Mouse (Mus musculus): ENCODE results near the gene Akap8.

DNA sequence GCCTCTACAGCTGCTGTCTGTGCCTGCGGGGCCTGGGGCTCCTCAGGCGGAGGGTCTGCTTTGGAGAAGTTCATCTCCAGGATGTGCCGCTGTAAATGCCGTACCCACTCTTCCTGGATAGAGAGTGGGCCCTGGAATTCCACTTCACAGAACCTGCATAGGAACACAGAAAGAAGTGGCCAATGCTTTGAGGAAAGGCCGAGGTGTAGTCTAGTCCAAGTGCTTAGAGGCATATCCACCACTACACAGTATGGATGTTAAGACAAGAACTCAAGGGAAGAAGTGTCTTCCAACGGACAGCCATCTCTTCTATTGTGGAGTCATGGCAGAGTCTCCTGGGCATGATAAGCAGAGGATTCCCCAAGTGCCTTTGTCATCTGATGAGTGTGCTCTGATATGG lies 34.0 kb upstream of the Akap8 start:
- TF ChIP-seq CTCF (IDR thresholded peaks at IDR 0.05; ENCODE audit: low read depth) = no peak
- no peak for TF ChIP-seq EP300 (IDR thresholded peaks at IDR 0.05; ENCODE audit: low read depth)

All from liver, embryonic 14.5 days (tissue).